Mouse (Mus musculus): ENCODE measurements at regions not wholly inside any gene's neighbourhood (a gene's known extent, or its start where the extent isn't known, plus 50 kb on each side); places are given as distances from the start of the nearest gene placed in this dataset.

- TF ChIP-seq CTCF (IDR thresholded peaks at IDR 0.05; ENCODE audit: extremely low read depth, insufficient read depth, low read length) (no peak), POLR2A (IDR thresholded peaks at IDR 0.05; ENCODE audit: extremely low read depth, insufficient read depth, low read length) (no peak)
Observed at GRCm38 (mm10) chr17:9164501-9164900, 176.4 kb downstream of the 1700010I14Rik start.

Measured in cortical plate, adult 2 months (tissue).